Mouse (Mus musculus) brain, embryonic 14.5 days (tissue): ENCODE measurements around the gene Wwox.

ENCODE experiments used
- CTCF ChIP-seq: fragments of 200-500 bp; IDR thresholded peaks from 2 replicates; pipeline ENCODE4 v1.5.1; 2012; ENCODE audit warnings: inconsistent platforms, mild to moderate bottlenecking, moderate library complexity, borderline replicate concordance; ENCODE audit not compliant: insufficient read depth, insufficient read length; ENCODE audit errors: extremely low read depth
- POLR2A ChIP-seq: fragments of 200-500 bp; IDR thresholded peaks from 2 replicates; pipeline ENCODE4 v1.6.1; 2012; ENCODE audit warnings: mild to moderate bottlenecking, inconsistent platforms, borderline replicate concordance; ENCODE audit not compliant: poor library complexity, insufficient read depth, insufficient read length, severe bottlenecking; ENCODE audit errors: extremely low read depth

- TF ChIP-seq CTCF (no peak), POLR2A (no peak)
These were observed 834.5 kb downstream of the Wwox start for GRCm38 (mm10) chr8:115273976-115274375.
